Mouse (Mus musculus): ENCODE measurements around the gene Slc26a10. TPM values are rescaled to one million over a fixed set of nuclear protein-coding genes. Genes with fewer than 3 reads are reported as not detected.
"Not testable (repeated sequence)": the region's sequence is repeated elsewhere in the genome, so short reads cannot be mapped to it uniquely, and the experiment has no call there.

Gene Slc26a10
- total RNA-seq, 4 experiments from 2014 or later = 5.8 to 7.4 (median 6.9) TPM

DNA sequence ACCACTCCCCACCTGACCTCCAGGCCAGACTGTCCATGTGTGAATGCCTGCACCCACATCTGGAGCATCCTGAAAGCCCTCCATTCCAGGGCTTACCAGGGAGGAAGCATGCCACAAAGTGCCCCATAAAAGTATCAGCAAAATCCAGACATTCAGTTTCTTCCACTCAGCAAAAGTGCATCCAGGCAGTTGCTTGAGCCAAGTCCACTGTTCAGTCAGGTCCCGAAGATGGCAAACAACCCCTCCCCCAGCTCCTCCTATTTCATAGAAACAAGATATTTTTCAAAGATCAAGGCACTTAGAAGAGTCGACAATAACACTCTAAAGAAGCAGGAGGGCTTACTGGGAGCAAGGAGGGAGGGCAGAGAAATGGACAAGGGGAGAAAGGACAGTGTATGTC, 18.0 kb upstream of the Slc26a10 start:
- DNase-seq (ENCODE audit: low spot score in 2 of 2) = no peak

DNA sequence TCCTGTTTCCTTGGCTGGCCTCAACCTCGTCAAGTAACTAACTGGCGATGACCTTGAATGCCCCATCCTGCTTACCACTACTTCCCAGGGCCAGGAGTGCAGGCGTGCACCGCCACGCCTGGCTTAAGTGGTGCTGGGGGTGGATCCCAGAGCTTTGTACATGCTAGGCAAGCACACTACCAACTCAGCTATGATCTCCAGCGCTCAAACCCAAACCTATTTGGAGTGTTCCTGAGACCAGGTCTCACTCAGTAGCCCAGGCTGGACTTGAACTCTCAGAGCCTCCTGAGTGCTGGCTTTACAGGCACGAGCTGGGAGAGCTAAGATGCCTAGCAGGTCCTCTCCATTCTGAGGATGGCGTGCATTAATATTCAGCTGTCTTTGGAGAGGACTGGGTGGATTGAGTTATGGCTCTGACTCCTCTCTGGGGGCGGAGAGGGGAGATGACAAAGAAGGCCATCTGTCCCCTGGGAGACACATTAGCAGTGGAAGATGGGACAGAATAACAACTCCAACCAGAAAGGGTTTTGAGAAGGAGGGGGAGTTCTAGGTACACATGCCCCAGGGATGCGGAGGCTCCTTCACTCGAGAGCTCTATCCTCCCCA, 17.2 kb upstream of the Slc26a10 start:
- DNase-seq (ENCODE audit: low spot score in 2 of 2) = peak in 1 of 2 experiments; percentile 49

DNA sequence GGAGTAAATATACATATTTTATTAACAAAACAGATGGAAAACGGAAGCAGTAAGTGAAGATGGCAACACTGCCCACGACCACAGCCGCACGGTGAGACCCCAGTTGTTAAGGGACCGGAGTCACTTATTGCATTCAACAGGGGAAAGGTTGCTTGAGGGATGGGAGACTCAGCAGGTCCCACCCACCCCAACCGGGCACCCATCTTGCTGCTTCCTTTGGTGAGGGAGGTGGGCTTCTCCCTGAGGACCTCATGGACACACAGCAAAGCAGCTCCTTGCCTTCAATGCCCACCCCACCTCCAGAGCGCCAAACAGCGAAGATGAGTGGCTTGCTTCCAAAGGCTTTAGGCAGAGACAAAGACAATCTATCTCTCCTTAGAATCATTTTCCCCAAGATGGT, 16.7 kb upstream of the Slc26a10 start:
- DNase-seq (ENCODE audit: low spot score in 2 of 2) = no peak

DNA sequence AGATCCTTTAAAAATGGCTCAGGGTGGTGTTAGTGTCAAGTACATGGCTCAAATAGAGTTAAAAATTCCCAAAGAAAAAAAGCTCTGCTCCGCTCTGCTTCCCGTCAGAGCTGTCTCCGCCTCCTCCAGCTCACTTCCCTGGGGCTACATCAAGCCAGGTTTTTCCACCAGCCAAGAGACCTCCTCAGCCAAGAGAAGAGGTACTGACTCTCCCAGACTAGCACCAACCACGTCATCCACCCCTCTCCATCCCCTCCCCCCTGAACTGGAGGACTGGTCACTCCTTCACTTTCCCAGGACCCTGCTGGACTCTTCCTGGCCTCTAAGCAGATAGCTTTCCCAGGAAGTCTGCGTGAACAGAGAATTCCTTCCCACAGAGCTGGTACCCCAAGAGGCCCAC, 15.9 kb upstream of the Slc26a10 start:
- peak in 1 of 2 experiments; percentile 67 for DNase-seq (ENCODE audit: low spot score in 2 of 2)

DNA sequence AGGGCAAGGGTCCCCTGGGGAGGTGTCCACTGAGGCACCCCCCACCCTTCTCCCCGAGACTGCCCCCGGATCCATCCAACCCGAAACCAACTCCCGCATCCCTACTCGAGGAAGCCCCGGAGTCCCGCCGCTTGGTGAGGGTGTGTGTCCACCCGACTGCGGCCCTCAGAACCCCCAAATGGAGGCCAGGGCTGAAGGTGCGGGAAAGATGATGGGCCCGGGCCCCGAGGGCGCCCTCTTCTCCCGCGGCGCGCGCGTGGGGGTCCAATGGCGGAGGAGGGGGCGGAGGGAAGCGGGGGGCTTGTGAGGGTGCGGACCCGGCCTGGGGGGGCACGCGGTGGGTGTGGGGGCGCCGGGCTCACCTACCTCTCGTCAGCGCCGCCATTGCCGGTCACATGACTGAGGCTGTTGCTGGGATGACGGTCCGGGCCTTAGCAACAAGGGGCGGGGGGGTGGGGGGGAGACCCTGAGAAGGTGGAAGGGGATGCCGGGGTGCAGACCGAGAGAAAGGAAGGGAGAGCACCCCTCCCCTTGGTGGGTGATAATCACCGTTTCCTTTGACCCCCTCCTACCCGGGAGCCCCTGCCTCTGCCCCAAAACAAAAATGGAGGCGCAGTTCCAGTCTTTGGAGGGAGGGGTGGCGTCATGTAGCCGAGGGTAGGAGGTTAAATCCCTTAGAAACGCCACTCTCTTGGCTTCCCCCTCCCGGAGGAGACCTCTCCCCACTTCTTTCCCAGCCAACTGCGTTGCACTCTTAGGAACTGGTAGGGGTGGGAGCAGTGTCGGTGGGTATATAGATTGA, 15.1 kb upstream of the Slc26a10 start, which contains the start of gene Dtx3:
TSS of gene Dtx3 (minus strand) at position 401 of the 802 bp plus-strand sequence.
- peak in 1 of 2 experiments; percentile 52 for DNase-seq (ENCODE audit: low spot score in 2 of 2)

DNA sequence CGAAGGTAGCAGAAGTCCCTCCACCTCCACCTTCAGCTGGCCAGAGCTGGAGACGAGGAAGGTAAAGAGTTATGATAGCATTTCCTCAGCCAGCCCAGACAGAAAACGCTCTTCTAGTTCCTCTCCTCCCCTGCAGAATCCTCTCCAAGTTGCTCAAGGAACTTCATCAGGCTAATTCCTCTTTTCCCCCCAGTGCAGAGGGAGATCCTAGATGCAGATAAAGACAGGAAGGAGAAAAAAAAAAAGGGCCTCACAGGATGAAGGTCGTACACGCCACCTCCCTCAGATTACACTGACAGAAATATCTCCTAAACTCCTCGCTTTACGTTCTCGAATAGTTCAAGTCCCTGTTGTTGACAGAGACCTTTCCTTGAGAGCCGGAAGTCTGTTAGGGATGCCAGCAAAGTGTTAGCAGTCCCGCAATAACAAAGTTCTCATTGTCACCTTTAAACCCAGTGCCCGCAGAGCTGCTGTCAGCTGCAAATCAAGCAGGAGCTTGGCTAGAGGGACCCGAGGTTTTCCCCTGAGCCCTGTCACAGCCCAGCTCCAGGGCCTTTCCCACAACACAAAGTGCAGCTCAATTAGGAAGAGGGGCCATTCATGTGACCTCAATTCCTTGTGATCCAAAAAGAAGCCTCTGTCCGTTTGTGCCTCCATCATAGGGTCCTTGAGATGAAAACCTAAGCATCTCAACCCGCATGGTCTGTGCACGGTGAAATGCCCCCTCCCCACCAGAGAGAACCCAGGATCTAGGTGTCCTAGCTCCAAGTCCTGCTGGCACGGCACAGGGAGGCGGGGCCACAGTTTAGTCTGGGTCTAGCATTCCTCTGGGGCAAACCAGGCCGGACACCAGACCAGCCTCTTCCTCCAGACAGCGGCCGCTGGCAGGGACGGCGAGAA, 14.2 kb upstream of the Slc26a10 start:
- peak in 1 of 2 experiments; percentile 40 for DNase-seq (ENCODE audit: low spot score in 2 of 2)

DNA sequence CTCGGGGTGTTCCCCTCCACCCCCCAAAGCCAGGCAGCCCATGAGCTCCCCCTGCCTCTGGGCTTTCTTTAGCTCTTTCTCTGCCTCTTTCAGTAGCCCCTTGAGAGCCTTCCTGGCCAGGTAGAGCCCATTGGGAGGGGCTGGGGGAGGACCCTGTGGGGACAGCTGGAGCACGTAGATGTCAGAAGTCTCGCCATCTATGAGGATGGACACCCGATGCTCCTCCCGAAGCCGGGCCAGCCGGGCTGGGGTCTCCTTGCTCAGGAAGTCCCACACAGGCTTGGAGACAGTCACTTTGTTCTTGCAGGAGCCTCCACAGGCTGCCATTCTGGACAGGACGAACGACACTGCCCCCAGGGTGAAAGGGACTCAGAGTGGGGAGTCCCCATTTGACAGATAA, 12.6 kb upstream of the Slc26a10 start:
- DNase-seq (ENCODE audit: low spot score in 2 of 2) = no peak

DNA sequence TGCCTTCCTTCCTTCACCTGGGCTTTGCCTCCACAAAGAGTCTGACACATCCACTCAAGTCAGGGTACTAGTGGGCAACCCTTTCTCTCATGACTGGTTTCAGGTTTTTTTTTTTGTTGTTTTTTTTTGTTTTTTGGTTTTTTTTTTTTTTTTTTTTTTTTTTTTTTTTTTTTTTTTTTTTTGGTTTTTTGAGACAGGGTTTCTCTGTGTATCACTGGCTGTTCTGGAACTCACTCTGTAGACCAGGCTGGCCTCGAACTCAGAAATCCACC, 11.5 kb upstream of the Slc26a10 start:
- not testable (repeated sequence) for DNase-seq (ENCODE audit: low spot score in 2 of 2)

DNA sequence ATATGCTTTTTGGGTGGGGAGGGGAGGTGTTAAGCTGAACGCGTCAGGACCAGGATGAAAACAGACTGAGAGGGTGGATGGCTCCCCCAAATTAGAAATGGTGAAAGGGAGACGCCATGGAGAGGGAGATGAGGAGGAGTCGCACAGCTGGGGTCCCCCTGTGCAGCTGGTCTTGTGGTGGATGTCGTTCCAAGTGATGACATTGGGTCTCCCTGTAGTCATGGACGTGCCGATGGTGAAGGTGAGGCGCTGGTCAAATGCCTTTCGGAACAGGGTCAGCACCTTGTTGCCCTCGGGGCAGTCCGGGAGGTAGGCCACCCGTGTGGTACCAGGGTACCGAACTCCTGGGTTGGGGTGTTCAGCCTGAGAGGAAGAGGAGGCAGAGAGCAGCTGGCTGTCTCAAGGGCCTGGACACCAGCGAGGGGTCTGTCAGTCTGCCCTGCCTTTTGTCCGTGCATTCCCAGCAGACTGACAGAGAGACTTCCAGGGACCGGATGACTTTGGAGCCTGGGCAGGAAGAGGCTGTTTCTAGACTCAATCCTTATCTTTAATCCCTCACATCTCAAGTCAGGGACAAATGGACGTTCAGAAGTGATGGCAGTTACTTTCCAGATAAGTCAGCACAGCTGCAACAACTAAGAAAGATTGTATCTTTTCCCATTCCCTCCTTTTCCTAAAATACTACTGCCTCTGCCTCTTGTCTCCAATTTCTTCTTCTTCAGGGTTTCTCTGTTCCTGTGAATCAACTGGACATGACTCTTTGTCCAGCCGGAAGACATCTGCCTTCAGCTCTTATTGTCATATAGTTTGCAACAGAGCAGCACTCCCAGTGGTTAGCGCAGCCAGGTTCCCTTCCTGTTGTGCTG, 11.0 kb upstream of the Slc26a10 start:
- no peak for DNase-seq (ENCODE audit: low spot score in 2 of 2)

DNA sequence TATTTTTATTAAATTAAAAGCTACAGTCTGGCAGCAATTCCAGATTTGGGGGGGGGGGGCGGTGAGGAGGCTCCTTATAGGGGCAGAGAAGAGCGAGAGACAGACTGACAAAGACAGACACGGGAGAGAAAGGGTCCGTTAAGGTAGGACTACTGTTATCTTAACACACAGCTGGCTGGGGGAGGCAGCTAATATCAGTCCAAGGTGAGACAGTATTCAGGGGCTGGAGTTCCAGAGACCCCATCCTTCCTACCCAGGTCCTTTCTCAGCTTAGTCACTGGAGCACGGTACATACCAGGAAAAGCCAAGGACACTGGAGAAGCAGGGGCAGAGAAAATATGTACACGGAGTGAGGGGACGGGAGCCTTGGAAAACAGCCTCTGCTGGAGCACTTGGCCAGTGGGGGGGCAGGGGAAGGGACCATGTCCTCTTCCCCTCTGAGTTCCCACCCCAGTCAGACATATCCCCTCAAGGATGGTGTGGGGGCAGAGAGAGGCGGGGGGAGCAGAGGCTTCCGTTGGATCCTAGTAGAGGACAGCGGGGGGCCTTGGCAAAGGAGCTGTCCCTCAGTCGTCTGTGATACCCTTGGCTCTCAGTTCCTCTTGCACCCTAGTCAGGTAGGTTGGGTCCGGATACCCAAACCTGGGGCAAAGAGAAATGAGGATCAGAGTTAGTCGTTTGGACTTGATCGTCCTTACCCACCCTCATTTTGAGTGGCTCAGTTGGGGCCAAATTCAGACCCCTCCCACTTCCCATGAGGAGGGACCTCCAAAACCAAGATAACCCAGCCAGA, 10.1 kb upstream of the Slc26a10 start:
- DNase-seq (ENCODE audit: low spot score in 2 of 2) = no peak

DNA sequence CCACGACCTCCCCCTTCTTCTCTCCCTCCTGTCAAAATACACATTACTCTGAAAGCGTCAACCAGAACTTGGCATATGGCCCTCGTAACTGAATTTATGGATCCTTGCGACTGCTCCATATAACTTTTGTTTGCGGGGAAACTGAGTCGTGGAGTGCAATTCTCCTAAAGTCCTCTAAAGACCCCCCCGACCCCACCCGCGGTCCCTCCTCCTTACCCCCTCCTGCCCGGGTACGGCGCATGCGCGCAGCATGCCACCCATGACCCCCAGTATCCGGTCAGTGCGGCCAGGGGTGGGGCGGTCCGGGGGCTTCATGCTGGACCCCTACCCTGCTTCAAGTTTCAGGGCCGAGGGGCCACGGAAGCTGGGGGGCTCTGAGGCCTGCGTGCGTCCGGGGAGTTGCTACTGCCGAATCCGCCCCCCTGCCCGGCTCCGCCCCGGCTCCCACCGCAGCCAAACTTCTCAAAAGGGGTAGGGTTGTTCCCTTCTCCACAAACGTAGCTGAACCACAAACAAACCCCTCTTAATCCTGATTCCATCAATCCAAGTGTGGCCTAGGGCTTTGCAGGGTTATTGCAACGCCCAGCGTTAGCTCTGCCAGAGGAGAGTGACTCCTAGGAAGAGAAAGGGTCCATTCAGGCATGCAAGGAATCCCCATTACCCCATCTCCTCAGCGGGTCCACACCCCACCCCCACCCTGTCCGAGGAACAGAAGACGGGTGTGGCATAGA, 9.4 kb upstream of the Slc26a10 start, which contains the start of gene Arhgef25:
TSS of gene Arhgef25 (minus strand) at position 433 of the 731 bp plus-strand sequence.
- DNase-seq (ENCODE audit: low spot score in 2 of 2) = no peak

DNA sequence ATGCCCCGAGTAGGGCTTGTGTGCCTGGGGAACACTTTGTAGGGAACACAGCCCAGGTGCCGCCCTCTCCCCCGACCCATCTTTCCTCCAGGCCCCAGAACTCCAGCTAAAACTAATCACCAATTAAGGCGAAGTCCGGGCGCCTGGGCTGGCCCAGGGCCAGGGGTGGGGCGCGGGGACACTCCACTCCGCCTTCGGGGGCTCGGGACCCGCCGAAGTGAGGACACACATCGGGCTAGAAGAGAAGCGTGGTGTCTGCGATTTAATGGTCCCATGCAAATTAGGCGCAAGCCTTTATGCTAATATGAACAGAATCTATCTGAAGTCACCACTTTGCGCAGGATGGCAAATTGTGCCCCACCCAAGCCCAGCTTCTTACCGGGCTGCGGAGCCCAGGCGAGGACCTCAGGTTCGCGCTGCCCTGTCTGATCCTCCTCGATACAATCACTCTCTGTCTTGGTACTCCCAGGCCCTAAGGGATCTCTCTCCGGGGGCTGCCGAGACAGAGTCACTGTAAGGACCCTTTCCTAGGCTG, 8.7 kb upstream of the Slc26a10 start:
- no peak for DNase-seq (ENCODE audit: low spot score in 2 of 2)

DNA sequence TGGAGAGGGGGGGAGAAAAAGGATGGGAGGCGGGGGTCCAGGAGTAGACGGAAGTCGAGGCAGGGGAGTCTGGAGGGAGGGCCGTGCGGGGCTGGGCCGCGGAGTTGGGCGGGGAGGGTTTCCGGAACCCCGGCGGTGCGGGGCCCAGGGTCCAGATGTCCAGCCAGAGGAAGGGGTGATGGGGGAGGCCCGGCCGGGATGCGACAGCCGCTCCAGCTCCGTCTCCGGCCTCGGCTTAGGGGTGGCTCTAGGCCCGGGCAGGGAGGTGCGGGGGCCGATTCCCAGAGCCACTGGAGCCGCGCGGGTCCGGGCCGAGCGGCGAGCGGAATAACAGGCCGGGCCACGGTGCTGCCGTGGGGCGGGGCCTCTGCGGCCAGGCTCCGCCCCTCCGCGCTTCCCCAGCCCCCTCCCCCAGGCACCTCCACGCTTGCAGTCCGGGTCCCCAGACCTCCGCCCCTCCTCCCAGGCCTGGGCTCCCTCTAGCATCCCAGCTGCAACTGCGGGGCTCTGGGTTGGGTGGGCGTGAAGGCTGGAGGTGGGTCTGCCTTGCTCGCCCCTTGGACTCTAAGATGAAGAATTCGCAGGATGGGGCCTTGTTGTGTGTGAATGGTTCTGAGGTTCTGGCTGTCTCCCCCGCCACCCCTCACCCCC, 8.1 kb upstream of the Slc26a10 start:
- DNase-seq (ENCODE audit: low spot score in 2 of 2) = no peak

DNA sequence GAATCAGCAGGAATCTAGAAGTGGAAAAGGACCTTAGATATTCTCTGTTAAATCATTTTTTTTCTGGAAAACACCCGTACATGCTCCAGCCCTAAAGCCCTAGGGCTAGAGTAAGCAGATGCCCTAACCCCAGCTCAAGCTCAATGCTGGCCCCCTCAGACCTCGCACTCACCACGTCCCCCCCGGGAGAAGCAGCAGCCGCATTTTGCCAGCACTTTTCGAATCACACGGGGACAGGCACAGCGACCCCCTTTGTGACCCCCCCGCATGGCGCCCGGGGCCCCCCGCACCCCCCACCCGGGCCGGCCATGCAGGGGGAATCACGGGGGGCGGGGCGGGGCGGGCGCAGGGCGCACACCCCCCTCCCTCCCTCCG, 7.6 kb upstream of the Slc26a10 start:
- DNase-seq (ENCODE audit: low spot score in 2 of 2) = no peak

DNA sequence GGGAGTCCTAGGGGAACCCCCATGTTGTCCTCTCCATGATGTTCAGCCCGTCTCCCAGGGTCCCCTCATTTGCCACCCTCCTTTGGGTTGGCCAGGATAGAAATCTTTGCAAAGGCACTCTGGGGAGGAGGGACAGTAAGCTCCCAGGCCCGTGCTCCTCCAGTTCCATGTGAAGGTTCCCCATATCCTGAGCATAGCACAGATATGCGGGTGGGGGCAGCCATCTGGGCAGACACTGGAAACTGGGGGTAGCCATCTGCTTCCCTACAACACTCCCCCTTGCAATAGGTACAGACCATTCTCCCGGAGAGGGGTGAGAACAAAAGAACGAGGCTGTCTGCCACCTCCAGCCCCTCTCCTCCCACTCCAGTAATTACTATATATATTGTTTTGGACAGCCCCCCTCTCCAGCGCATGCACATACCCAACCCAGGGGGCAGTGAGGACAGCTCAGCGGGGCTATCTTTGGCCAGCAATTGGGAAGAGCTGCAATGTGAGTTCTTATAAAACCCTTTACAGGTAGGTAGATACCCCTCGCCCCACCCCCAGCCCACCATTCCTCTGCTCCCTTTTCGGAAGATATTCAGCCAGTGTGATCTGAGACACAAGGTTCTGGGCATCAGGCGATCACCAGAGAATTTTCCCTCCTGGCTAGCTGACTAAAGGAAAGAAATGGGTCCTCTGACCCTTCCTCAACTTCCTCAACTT, 7.1 kb upstream of the Slc26a10 start:
- peak in 1 of 2 experiments; percentile 89 for DNase-seq (ENCODE audit: low spot score in 2 of 2)

DNA sequence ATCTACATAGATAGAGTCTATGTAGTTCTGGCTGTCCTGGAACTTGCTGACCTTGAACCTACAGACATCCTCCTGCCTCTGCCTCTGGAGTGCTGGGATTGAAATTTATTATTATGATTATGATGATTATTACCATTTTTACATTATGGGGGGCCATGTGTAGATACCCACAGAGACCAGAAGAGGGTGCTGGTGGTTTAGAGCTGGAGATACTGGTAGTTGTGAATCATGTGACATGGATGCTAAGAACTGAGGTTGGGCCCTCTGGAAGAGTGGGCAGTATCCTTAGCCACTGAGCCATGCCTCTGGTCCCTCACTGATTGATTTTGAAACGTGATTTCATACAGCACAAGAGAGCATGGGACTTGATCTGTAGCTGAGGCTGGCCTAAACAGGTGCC, 6.0 kb upstream of the Slc26a10 start:
- no peak for DNase-seq (ENCODE audit: low spot score in 2 of 2)

DNA sequence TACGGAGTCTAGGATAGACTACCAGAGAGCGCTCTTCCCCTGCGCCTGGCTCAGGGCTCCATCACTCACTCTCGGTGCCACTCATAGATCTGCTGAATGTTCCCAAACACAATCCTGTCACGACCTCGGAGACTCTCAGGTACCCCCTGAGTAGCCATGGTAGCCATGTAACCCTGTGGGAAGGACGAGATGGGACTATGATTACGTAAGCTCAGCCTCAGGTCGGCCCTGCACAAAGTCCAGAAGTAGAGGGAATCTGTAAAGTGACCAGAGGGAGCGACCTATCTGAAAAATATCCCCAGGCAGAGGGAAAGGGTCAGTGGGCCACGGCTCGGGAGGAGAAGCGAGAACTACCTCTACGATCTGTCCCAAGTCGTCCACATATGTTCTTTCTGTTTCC, 5.1 kb upstream of the Slc26a10 start:
- no peak for DNase-seq (ENCODE audit: low spot score in 2 of 2)

DNA sequence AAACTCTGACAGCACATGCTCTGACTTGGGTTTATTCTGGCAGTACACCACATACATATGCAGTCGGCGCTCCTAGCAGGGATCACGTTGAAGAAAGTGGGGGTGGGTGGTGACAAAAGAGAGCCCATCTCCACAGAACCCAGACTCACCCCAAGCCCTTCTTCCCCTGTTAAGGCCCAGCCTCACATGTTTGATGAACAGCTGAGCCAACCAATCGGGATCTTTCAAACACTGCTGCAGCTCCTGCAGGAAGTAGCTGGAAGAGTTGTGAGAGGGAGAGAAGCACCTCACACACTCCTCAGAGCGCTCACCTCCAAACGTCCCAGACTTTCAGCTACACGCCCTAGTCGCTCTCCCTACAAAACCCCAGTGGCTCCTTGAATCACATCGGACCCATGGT, 4.7 kb upstream of the Slc26a10 start:
- DNase-seq (ENCODE audit: low spot score in 2 of 2) = no peak
